Mouse (Mus musculus): ENCODE data around the gene Eme2. TPM values are rescaled to one million over a fixed set of nuclear protein-coding genes. Genes with fewer than 3 reads are reported as not detected.

Eme2 gene
- polyA plus RNA-seq, 1 experiment from 2014 or later = 23.4 TPM

DNA sequence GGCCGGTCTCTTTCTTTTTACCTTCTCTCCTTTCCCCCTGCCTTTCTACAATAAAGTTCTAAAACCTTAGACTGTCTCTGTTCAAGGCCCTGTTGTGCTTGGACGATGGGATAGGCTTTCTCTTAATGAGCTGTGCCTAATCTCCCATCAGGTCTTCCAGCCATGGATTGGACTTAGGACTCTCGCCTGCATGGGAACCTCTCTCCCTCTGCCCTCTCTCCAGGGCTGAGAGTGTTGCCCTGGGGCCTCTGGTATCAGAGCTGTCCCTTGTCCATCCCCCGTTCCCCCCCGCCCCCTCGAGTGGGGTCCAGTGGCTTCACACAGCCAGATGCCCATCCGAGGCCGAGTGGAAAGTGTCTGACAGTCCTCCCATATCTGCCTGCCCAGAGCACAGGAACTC lies 19.9 kb downstream of the Eme2 start:
- Histone ChIP-seq H3K4me3 (ENCODE audit: low read depth, low read length) (no peak overlapping the region), H3K4me2 (no peak overlapping the region), H3K27ac (ENCODE audit: low read depth, low read length) (no peak overlapping the region), H3K36me3 (ENCODE audit: control insufficient read depth, insufficient read depth, low read length) (no peaks in the 10 kb centered on the region), H3K4me1 (replicated peaks; ENCODE audit: control insufficient read depth, insufficient read depth, low read length) (0 out of 2 replicates have a peak, but pooled peaks cover 3% of the 10 kb centered on the region), H3K27me3 (replicated peaks; ENCODE audit: control insufficient read depth, insufficient read depth, low read length) (no peaks in the 10 kb centered on the region), H3K9me3 (ENCODE audit: control insufficient read depth, low read length) (no peaks in the 10 kb centered on the region), H3K9ac (ENCODE audit: low read depth, low read length) (no peak overlapping the region)
- DNase-seq (ENCODE audit: low spot score) (no peak), ATAC-seq (replicated peaks; ENCODE audit: low FRiP score) (no peak)
- 75% methylated on average over 8 of the region's 8 CpGs for WGBS

DNA sequence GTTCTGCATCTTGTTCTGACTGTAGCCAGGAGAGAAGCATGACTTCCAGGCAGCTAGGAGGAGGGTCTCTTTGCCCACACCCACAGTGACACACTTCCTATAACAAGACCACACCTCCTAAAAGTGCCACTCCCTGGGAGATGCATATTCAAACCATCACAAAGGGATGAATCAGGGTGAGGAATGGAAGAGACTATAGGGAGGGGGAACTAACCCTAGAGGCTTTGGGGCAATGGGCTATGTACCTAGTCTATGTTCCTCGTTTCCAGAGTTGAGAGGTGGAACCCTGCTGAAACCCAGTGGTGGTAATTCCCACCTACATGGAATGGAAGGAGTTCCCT lies 20.5 kb downstream of the Eme2 start:
- 0 out of 2 replicates have a peak, but pooled peaks cover 3% of the 10 kb centered on the region for H3K4me1 ChIP-seq (replicated peaks; ENCODE audit: control insufficient read depth, insufficient read depth, low read length)
- WGBS = 52% methylated on average over 1 of the region's 1 CpGs

DNA sequence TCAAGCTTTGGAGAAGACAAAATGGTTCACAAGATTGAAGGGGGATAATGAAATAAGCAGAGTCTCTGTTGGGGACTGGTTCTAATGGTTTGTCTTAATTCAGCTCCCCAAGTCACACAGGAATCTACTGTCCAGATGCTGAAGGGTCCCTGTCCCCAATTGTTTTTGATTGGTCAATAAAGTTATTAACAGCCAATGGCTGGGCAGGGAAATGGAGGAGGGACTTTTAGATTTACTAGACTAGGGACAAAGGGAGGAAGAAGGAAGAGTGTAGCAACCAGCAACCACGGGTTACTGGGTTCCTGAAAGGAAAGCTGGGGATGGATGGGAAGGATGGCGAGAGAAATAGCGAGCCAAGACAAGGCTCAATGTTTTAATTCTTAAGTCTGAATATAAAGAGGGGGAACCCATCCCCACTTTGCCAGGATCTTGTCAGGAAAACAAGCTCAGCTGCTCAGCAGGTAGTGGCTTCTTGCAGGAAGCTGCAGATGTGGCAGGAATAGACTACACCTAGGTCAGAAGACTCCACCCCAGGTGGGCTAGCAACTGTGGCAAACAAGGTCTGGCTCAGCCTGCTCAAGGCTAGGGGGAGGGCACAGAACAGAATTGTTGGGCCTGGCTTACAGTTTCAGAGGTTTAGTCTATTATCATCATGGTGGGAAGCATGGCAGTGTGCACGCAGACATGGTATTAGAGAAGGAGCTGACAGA lies 21.0 kb downstream of the Eme2 start:
- no peak overlapping the region for H3K27ac ChIP-seq (ENCODE audit: low read depth, low read length)
- no peak overlapping the region for H3K9ac ChIP-seq (ENCODE audit: low read depth, low read length)
- H3K4me1 ChIP-seq (replicated peaks; ENCODE audit: control insufficient read depth, insufficient read depth, low read length) = 0 out of 2 replicates have a peak, but pooled peaks cover 3% of the 10 kb centered on the region
- H3K27me3 ChIP-seq (replicated peaks; ENCODE audit: control insufficient read depth, insufficient read depth, low read length) = no peaks in the 10 kb centered on the region
- ATAC-seq (replicated peaks; ENCODE audit: low FRiP score) (no peak), DNase-seq (ENCODE audit: low spot score) (no peak)
- no peaks in the 10 kb centered on the region for H3K36me3 ChIP-seq (ENCODE audit: control insufficient read depth, insufficient read depth, low read length)
- H3K4me2 ChIP-seq = no peak overlapping the region
- WGBS = 45% methylated on average over 4 of the region's 4 CpGs
- H3K9me3 ChIP-seq (ENCODE audit: control insufficient read depth, low read length) = no peaks in the 10 kb centered on the region
- no peak overlapping the region for H3K4me3 ChIP-seq (ENCODE audit: low read depth, low read length)

More for the DNA sequence above, 20.5 kb downstream of the Eme2 start:
- Histone ChIP-seq H3K27me3 (replicated peaks; ENCODE audit: control insufficient read depth, insufficient read depth, low read length) (no peaks in the 10 kb centered on the region), H3K4me3 (ENCODE audit: low read depth, low read length) (no peak overlapping the region), H3K9ac (ENCODE audit: low read depth, low read length) (no peak overlapping the region), H3K4me2 (no peak overlapping the region), H3K9me3 (ENCODE audit: control insufficient read depth, low read length) (no peaks in the 10 kb centered on the region), H3K36me3 (ENCODE audit: control insufficient read depth, insufficient read depth, low read length) (no peaks in the 10 kb centered on the region), H3K27ac (ENCODE audit: low read depth, low read length) (no peak overlapping the region)
- DNase-seq (ENCODE audit: low spot score) (no peak), ATAC-seq (replicated peaks; ENCODE audit: low FRiP score) (no peak)

DNA sequence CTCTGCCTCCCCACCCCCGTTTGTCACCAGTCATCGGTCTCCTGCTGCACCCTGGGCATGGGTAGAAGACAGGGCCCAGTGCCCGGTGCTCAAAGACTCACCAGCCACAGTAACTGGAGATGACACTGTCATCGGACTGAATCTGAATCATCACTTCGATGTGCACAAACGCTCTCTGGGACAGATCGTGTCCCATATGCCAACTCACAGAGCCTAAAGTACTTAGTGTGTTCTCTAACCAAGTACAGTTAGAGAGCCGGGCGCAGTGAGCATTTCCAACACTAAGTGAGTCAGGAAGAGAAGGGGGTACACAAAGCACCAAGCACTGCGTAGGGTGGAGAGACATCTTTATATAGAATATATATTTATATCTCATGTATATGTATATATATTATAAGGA lies 27.0 kb downstream of the Eme2 start:
- H3K36me3 ChIP-seq (ENCODE audit: control insufficient read depth, insufficient read depth, low read length) = peaks cover 2% of the 10 kb centered on the region; the same call in 1 of the 2 replicates
- H3K4me2 ChIP-seq = no peak overlapping the region
- 93% methylated on average over 10 of the region's 10 CpGs for WGBS
- H3K4me1 ChIP-seq (replicated peaks; ENCODE audit: control insufficient read depth, insufficient read depth, low read length) = no peaks in the 10 kb centered on the region
- H3K9ac ChIP-seq (ENCODE audit: low read depth, low read length) = no peak overlapping the region
- DNase-seq (ENCODE audit: low spot score) = no peak
- no peaks in the 10 kb centered on the region for H3K9me3 ChIP-seq (ENCODE audit: control insufficient read depth, low read length)
- H3K27ac ChIP-seq (ENCODE audit: low read depth, low read length) = no peak overlapping the region
- ATAC-seq (replicated peaks; ENCODE audit: low FRiP score) = no peak
- H3K27me3 ChIP-seq (replicated peaks; ENCODE audit: control insufficient read depth, insufficient read depth, low read length) = no peaks in the 10 kb centered on the region
- no peak overlapping the region for H3K4me3 ChIP-seq (ENCODE audit: low read depth, low read length)

DNA sequence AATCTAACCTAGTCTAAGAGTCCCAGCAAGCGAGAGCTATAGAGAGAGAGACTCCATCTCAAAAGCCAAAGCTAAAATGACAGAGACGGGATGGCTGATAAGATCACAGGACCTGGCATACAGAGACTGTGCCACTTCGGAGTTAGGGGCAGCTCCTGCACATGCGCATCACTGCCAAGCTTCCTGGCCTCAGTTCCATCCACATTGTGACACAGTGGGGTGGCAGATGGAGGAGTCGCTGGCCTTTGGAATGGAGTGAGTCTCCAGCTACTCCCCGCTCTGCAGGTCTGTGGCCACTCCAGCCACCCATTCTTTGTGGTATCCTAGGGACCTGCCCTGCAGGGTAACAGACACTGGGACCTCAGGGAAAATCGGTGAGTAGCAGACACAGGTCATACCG lies 29.1 kb downstream of the Eme2 start, which contains the start of gene Igfals:
Igfals (plus strand) TSS at position 222 of the 400 bp plus-strand sequence.
- H3K4me2 ChIP-seq = no peak within 1 kb of the TSS
- no peak within 1 kb of the TSS for H3K27ac ChIP-seq (ENCODE audit: low read depth, low read length)
- peaks cover 5% of the 10 kb centered on the region; the same call in 1 of the 2 replicates for H3K36me3 ChIP-seq (ENCODE audit: control insufficient read depth, insufficient read depth, low read length)
- H3K4me1 ChIP-seq (replicated peaks; ENCODE audit: control insufficient read depth, insufficient read depth, low read length) = no peaks in the 10 kb centered on the region
- H3K9ac ChIP-seq (ENCODE audit: low read depth, low read length) = no peak within 1 kb of the TSS
- 86% methylated on average over 8 of the region's 8 CpGs for WGBS
- no peaks in the 10 kb centered on the region for H3K27me3 ChIP-seq (replicated peaks; ENCODE audit: control insufficient read depth, insufficient read depth, low read length)
- DNase-seq (ENCODE audit: low spot score) = no peak
- no peaks in the 10 kb centered on the region for H3K9me3 ChIP-seq (ENCODE audit: control insufficient read depth, low read length)
- ATAC-seq (replicated peaks; ENCODE audit: low FRiP score) = no peak
- H3K4me3 ChIP-seq (ENCODE audit: low read depth, low read length) = no peak within 1 kb of the TSS

DNA sequence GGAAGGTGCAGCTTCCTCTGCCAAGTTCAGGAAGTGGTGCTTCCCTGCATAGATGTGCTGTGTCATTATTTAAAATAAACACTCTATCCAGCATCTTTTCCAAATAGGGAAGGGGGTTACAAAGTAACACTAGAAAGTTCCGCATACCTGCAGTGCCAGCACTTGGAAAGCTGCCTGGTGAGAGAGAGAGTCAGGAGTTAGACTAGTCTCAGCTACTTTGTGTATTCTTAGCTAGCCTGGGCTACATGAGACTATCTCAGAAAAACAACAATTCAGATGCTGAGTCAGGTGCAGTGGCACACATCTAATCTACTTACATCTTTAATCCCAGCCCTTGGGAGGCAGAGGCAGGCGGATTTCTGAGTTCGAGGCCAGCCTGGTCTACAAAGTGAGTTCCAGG lies 33.1 kb downstream of the Eme2 start:
- no peak overlapping the region for H3K27ac ChIP-seq (ENCODE audit: low read depth, low read length)
- DNase-seq (ENCODE audit: low spot score) (no peak), ATAC-seq (replicated peaks; ENCODE audit: low FRiP score) (no peak)
- H3K9ac ChIP-seq (ENCODE audit: low read depth, low read length) = no peak overlapping the region
- H3K36me3 ChIP-seq (ENCODE audit: control insufficient read depth, insufficient read depth, low read length) = peaks cover 6% of the 10 kb centered on the region; the same call in 1 of the 2 replicates
- no peak overlapping the region for H3K4me3 ChIP-seq (ENCODE audit: low read depth, low read length)
- H3K9me3 ChIP-seq (ENCODE audit: control insufficient read depth, low read length) = no peaks in the 10 kb centered on the region
- WGBS = 91% methylated on average over 3 of the region's 3 CpGs
- no peak overlapping the region for H3K4me2 ChIP-seq
- no peaks in the 10 kb centered on the region for H3K27me3 ChIP-seq (replicated peaks; ENCODE audit: control insufficient read depth, insufficient read depth, low read length)
- H3K4me1 ChIP-seq (replicated peaks; ENCODE audit: control insufficient read depth, insufficient read depth, low read length) = peaks cover 12% of the 10 kb centered on the region

DNA sequence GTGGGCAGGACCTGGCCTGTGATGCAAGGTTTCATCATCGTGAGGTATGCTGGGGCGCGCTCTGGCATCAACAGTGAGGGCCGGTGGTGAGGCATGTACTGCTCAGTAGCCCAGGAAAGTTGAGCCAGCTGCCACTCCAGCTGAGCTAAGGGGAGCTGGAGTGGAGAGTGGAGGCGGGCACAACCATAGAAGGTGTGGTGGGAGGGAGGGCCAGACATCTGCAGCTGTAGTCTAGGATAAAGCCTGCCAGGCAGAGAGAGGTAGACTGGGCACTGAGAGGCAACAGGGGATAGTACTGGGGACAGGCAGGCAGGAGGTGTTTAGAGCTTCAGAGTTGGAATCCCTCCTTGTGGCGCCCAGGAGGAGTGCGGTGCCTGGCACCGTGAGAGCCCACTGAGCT lies 34.8 kb downstream of the Eme2 start:
- Histone ChIP-seq H3K9me3 (ENCODE audit: control insufficient read depth, low read length) (no peaks in the 10 kb centered on the region), H3K9ac (ENCODE audit: low read depth, low read length) (no peak overlapping the region), H3K27me3 (replicated peaks; ENCODE audit: control insufficient read depth, insufficient read depth, low read length) (no peaks in the 10 kb centered on the region), H3K36me3 (ENCODE audit: control insufficient read depth, insufficient read depth, low read length) (peaks cover 7% of the 10 kb centered on the region; the same call in 1 of the 2 replicates), H3K4me1 (replicated peaks; ENCODE audit: control insufficient read depth, insufficient read depth, low read length) (peaks cover 12% of the 10 kb centered on the region), H3K4me3 (ENCODE audit: low read depth, low read length) (no peak overlapping the region), H3K4me2 (no peak overlapping the region), H3K27ac (ENCODE audit: low read depth, low read length) (no peak overlapping the region)
- 85% methylated on average over 8 of the region's 8 CpGs for WGBS
- ATAC-seq (replicated peaks; ENCODE audit: low FRiP score) = no peak; the same call in 1 of the 2 replicates
- no peak for DNase-seq (ENCODE audit: low spot score)

DNA sequence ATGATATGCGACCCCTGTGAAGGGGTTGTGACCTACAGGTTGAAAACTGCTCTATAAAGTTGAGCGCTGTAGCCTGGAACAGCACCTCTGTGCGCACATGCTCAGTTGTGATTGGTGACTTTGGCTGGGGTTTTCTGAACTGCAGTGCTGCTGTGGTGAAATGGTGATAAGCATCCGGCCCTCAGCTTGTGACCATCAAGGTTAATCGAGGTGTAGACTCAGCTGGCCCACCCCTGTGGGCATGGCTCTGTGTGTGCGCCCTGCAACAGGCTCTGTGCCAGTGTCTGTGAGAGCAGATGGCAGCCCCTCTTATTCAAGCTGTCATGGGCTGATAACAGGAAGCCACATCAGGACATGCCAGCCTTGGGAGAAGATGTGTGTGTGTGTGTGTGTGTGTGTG lies 35.9 kb downstream of the Eme2 start:
- Histone ChIP-seq H3K4me3 (ENCODE audit: low read depth, low read length) (no peak overlapping the region), H3K9me3 (ENCODE audit: control insufficient read depth, low read length) (no peaks in the 10 kb centered on the region), H3K27ac (ENCODE audit: low read depth, low read length) (no peak overlapping the region), H3K36me3 (ENCODE audit: control insufficient read depth, insufficient read depth, low read length) (peaks cover 9% of the 10 kb centered on the region; the same call in 1 of the 2 replicates), H3K4me1 (replicated peaks; ENCODE audit: control insufficient read depth, insufficient read depth, low read length) (peaks cover 12% of the 10 kb centered on the region), H3K27me3 (replicated peaks; ENCODE audit: control insufficient read depth, insufficient read depth, low read length) (no peaks in the 10 kb centered on the region), H3K4me2 (no peak overlapping the region), H3K9ac (ENCODE audit: low read depth, low read length) (no peak overlapping the region)
- ATAC-seq (replicated peaks; ENCODE audit: low FRiP score) (peak; percentile 90), DNase-seq (ENCODE audit: low spot score) (no peak)
- WGBS = 74% methylated on average over 6 of the region's 6 CpGs
